Mouse (Mus musculus) cerebellum, adult 2 months (tissue): ENCODE measurements around the gene Syne2.

Experiments
- CTCF ChIP-seq: fragments of 200-500 bp; IDR thresholded peaks from 2 replicates; pipeline ENCODE4 v1.5.1; 2011; ENCODE audit warnings: low read depth, mild to moderate bottlenecking, control low read depth, low read length, moderate library complexity, borderline replicate concordance; ENCODE audit not compliant: insufficient read depth
- POLR2A ChIP-seq: fragments of 200-500 bp; IDR thresholded peaks from 2 replicates; pipeline ENCODE4 v1.6.1; 2011; ENCODE audit warnings: low read length, control low read depth, borderline replicate concordance; ENCODE audit not compliant: insufficient read depth

GRCm38 (mm10) chr12:75924852-75925251 is 106.9 kb downstream of the Syne2 start:
- no peak for TF ChIP-seq CTCF
- no peak for TF ChIP-seq POLR2A
